Mouse (Mus musculus) hindbrain, embryonic 13.5 days (tissue): ENCODE results near the gene Prickle3. TPM values are rescaled to one million over a fixed set of nuclear protein-coding genes. Genes with fewer than 3 reads are reported as not detected.
"Not testable (repeated sequence)": the region's sequence is repeated elsewhere in the genome, so short reads cannot be mapped to it uniquely, and the experiment has no call there.

Experiments used
- ATAC-seq: fragments of 200-750 bp; cut with Nextera tagmentation; 2 replicates; pipeline ENCODE4 v1.8.0; 2017; ENCODE audit warnings: moderate TSS enrichment; ENCODE audit not compliant: low FRiP score
- H3K27ac ChIP-seq: fragments of 300-500 bp; sonication (generic); 2 replicates; pipeline ENCODE4 v1.5.1; 2015; ENCODE audit warnings: inconsistent platforms, mild to moderate bottlenecking, moderate library complexity
- H3K27me3 ChIP-seq: fragments of 300-500 bp; sonication (generic); 2 replicates; pipeline ENCODE4 v1.6.1; 2015; ENCODE audit warnings: mild to moderate bottlenecking, inconsistent platforms
- H3K36me3 ChIP-seq: fragments of 300-500 bp; sonication (generic); 2 replicates; pipeline ENCODE4 v1.6.1; 2015; ENCODE audit warnings: mild to moderate bottlenecking, inconsistent platforms
- H3K4me1 ChIP-seq: fragments of 300-500 bp; sonication (generic); replicated peaks from 2 replicates; pipeline ENCODE4 v1.6.1; 2015; ENCODE audit warnings: inconsistent platforms
- H3K4me2 ChIP-seq: fragments of 300-500 bp; sonication (generic); 2 replicates; pipeline ENCODE4 v1.6.1; 2015; ENCODE audit warnings: inconsistent platforms, mild to moderate bottlenecking, moderate library complexity
- H3K4me3 ChIP-seq: fragments of 300-500 bp; sonication (generic); 2 replicates; pipeline ENCODE4 v1.5.1; 2015; ENCODE audit warnings: mild to moderate bottlenecking, inconsistent platforms
- H3K9ac ChIP-seq: fragments of 300-500 bp; sonication (generic); 2 replicates; pipeline ENCODE4 v1.6.1; 2015; ENCODE audit warnings: mild to moderate bottlenecking, inconsistent platforms
- H3K9me3 ChIP-seq: fragments of 300-500 bp; sonication (generic); 2 replicates; pipeline ENCODE4 v1.6.1; 2016; ENCODE audit warnings: inconsistent platforms
- WGBS: fragments of 180-500 bp; shearing (Covaris S2); methylation state at CpG from one replicate; pipeline ENCODE4 v1.1.7; 2015; 5-methylcytosine and 5-hydroxymethylcytosine counted together
- polyA plus RNA-seq: library from polyadenylated mRNA; unstranded; fragments of >200 nt; fragmentation: Nextera tagmentation; extraction: Ambion mirVana; gene quantifications from 2 replicates; pipeline ENCODE4 v1.2.1, GENCODE M21; 2015

Gene Prickle3
- polyA plus RNA-seq, 1 experiment from 2014 or later = 1.4 TPM

- WGBS = 13% methylated on average over 30 of the region's 60 CpGs
- H3K27me3 ChIP-seq, H3K36me3 ChIP-seq, H3K4me1 ChIP-seq, H3K9me3 ChIP-seq: not testable (repeated sequence)
- peak within 1 kb of the TSS; percentile 35 for H3K4me3 ChIP-seq
- ATAC-seq = peak; percentile 97
- H3K4me2 ChIP-seq = peak within 1 kb of the TSS; percentile 52
- peak within 1 kb of the TSS; percentile 51 for H3K9ac ChIP-seq
- peak within 1 kb of the TSS; percentile 55 for H3K27ac ChIP-seq
Observed at GRCm38 (mm10) chrX:7714135-7714899, 57.3 kb downstream of the Prickle3 start, which contains the start of gene Wdr45. Wdr45 (plus strand) TSS chrX:7714333.

- ATAC-seq, H3K36me3 ChIP-seq, H3K9ac ChIP-seq, H3K9me3 ChIP-seq, H3K4me1 ChIP-seq, H3K27ac ChIP-seq, H3K4me2 ChIP-seq, H3K4me3 ChIP-seq, H3K27me3 ChIP-seq: not testable (repeated sequence)
- 47% methylated on average over 1 of the region's 1 CpGs for WGBS
Observed at GRCm38 (mm10) chrX:7716058-7716457, 59.0 kb downstream of the Prickle3 start.

Other genes with a start within 250 kb of the Prickle3 start
- 0.21 TPM in 1 of 2 replicates, not detected in the other for gene Foxp3, start 83.6 kb upstream of the Prickle3 start, polyA plus RNA-seq
- gene Ppp1r3f, start 83.0 kb upstream of the Prickle3 start, polyA plus RNA-seq = 4.4 and 5.2 TPM in 2 replicates
- gene Ccdc22, start 51.7 kb upstream of the Prickle3 start, polyA plus RNA-seq = 29.6 and 32.0 TPM in 2 replicates
- 0.13 TPM in 1 of 2 replicates, not detected in the other for gene Cacna1f, start 50.2 kb upstream of the Prickle3 start, polyA plus RNA-seq
- gene Syp, start 18.8 kb upstream of the Prickle3 start, polyA plus RNA-seq = 108 and 115 TPM in 2 replicates
- gene Plp2, start 14.1 kb downstream of the Prickle3 start, polyA plus RNA-seq = 23.8 and 25.1 TPM in 2 replicates
- 0.09 TPM in 1 of 2 replicates, not detected in the other for gene Magix, start 24.0 kb downstream of the Prickle3 start, polyA plus RNA-seq
- gene Gpkow, start 39.9 kb downstream of the Prickle3 start, polyA plus RNA-seq = 43.0 and 46.3 TPM in 2 replicates
- gene Wdr45, start 57.1 kb downstream of the Prickle3 start, polyA plus RNA-seq = 32.2 and 32.4 TPM in 2 replicates
- 0.60 TPM in 1 of 2 replicates, not detected in the other for gene Gm45208, start 65.0 kb downstream of the Prickle3 start, polyA plus RNA-seq
- 113 TPM in 2 replicates for gene Praf2, start 71.2 kb downstream of the Prickle3 start, polyA plus RNA-seq
- 53.9 and 55.5 TPM in 2 replicates for gene Ccdc120, start 93.6 kb downstream of the Prickle3 start, polyA plus RNA-seq
- gene Tfe3, start 105.3 kb downstream of the Prickle3 start, polyA plus RNA-seq = 24.8 and 25.5 TPM in 2 replicates
- 73.9 and 77.7 TPM in 2 replicates for gene Gripap1, start 132.5 kb downstream of the Prickle3 start, polyA plus RNA-seq
- 2.5 and 3.0 TPM in 2 replicates for gene Kcnd1, start 165.0 kb downstream of the Prickle3 start, polyA plus RNA-seq
- gene Otud5, start 184.1 kb downstream of the Prickle3 start, polyA plus RNA-seq = 44.2 and 48.3 TPM in 2 replicates
- gene Pim2, start 221.0 kb downstream of the Prickle3 start, polyA plus RNA-seq = 16.0 and 18.7 TPM in 2 replicates
- gene Slc35a2, start 226.8 kb downstream of the Prickle3 start, polyA plus RNA-seq = 40.9 and 42.3 TPM in 2 replicates
- 214 and 222 TPM in 2 replicates for gene Pqbp1, start 242.0 kb downstream of the Prickle3 start, polyA plus RNA-seq
- 159 and 162 TPM in 2 replicates for gene Timm17b, start 242.1 kb downstream of the Prickle3 start, polyA plus RNA-seq